Mouse (Mus musculus): ENCODE measurements around the gene Mybpc2.

Gene Mybpc2

DNA sequence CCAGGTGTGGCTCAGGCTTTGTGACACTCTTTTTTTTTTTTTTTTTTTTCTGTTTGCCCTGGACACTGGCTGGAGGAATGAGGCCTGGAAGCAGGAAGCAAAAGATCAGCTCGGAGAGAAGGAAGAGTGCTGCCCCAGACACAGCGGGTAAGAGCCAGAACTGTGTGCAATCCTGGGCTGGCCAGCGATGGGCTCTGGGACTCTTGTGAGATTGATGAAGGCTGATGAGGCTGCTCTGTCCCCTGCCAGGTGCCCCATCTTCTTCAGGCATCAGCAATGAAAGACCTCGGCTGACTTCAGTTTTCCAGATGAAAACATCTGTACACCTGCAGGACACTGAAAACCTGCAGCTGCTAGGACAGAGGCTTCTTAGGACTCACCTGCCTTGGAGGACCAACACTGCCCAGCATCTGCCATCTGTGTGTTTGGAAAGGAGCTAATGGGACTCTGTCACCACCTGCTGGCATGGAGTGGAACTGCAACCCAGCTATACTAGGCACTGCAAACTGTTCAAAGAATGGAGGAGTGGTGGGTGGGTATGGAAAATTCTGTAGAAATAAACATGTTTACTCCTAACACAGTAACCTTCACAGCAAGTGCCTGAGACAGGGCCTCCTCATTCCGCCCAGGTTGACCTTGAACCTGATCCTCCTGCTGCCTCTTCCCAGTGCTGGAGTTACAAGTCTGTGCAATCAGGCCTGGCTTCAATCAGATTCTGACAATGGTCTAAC is 39.5 kb downstream of the Mybpc2 start:
- no peak for DNase-seq (ENCODE audit: low spot score)

DNA sequence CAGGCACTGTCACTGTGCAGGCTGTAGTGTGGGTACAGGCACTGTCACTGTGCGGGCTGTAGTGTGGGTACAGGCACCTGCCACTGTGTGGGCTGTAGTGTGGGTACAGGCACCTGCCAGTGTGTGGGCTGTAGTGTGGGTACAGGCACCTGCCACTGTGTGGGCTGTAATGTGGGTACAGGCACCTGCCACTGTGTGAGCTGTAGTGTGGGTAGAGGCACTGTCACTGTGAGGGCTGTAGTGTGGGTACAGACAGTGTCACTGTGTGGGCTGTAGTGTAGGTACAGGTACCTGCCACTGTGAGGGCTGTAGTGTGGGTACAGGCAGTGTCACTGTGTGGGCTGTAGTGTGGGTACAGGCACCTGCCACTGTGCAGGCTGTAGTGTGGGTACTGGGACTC is 40.3 kb downstream of the Mybpc2 start:
- no peak for DNase-seq (ENCODE audit: low spot score)

DNA sequence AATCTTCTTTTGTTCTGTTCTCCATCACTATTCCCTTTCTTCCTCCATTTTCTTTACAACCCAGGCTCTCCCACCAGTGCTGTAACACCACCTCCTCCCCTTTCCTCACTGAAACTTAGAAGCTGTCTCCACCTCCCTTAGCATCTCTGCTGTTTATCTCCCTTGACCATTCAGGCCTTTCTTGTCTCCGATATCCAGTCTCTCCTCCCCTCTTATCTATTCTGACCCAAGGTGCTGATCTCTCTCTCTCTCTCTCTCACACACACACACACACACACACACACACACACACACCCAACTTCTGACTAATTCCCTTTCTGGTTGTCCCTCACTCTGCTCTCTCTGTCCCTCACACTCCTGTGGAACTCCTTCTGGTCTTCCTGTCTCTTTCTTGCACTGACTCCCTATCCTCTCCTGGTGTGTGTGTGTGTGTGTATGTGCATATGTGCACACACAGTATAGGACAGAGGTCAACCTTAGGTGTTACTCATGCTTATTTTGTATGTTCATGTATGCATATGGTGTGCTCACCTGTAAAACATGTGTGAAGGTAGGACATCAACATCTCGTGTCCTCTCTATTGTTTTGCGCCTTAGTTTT is 41.5 kb downstream of the Mybpc2 start:
- no peak for DNase-seq (ENCODE audit: low spot score)

DNA sequence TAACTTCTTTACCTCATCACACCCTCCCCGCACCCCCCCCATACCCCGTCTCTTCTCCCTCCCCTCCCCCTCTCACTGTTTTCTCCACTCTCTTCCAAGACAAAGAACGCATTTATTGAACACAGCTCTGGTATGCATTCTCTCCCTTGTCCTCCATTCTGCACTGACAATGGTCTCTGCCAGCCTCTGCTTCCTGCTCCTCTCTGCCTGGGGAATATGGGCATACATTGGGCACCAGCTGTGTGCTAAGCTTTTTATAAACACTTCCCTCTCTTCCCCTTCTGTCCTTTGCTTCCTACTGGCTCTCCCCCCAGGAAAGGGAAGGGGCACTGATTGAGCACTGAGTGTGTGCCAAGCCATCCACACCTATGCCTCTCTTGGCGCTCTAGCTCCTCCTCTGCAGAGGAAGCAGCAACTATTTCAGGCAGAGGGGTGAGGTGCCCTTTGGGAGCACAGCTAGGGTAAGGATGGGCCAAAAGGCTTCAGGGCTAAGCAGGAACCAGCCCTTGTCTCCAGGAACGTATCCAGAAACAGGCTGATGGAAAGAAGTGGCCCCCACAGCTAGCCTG is 49.3 kb downstream of the Mybpc2 start:
- DNase-seq (ENCODE audit: low spot score) = no peak

DNA sequence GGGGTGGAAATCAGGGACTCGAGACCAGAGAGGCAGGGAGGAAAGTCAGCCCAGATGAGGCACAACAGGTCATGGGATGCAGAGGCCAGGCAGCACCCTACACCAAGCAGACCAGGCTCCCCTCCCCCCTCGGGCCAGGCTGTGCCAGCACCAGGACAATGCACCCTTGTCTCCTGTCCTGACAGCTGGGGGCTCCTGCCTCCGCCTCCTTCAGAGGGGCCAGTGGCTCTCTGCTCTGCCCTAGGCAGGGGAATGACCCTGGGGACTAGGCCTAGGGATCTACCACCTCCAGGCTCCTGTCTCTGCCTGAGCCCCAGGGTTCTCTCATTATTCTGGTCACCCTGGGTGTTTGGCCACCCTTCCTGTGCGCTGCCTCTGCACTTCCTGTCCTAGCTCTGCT is 50.0 kb downstream of the Mybpc2 start:
- DNase-seq (ENCODE audit: low spot score) = no peak

DNA sequence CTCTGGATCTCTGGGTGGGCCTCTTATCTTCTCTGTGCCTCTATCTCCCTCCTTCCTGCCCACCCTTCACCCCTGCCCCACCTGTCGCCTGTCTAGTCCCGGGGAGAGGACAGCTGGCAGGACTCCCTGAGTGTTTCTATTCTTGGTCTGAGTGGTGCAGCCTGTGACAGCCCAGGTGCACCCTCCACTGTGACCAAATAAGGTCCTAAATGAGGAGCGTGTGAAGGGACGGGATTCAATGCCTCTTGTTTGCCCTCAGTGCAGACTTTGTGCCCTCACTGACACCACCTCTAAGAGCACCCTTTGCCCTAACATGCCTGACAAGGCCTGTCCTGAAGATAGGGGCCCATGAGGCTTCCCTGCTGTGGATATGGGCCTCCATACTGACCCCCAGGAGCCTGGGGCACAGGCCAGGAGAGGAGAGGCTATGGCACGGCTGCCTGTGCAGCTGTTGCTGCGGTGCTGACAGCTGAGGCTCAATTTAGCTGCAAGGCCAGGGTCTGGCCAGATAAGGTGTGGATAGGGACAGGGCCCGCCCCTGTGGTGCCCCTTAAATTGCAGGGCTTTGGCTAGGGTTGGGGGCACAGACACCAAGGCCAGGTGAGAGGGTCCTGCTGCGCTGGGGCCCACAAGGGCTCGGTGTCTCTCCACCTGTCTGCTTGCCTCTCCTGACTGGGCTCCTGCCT is 51.4 kb downstream of the Mybpc2 start:
- no peak for DNase-seq (ENCODE audit: low spot score)

DNA sequence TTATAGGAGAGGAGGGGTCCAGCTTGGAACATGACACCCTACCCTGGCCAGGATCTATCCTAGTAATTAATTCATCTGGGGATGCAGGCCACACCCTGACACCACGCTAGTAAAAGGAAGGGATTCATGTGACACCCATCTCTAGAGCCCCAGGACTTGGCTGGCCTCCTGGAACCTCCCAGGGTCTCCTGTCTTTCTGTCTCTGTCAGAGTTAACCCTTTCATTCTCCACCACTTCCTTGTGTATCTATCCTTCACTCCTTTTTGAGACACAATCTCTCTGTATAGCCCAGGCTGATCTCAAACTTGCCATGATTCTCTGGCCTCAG is 51.9 kb downstream of the Mybpc2 start:
- DNase-seq (ENCODE audit: low spot score) = no peak

DNA sequence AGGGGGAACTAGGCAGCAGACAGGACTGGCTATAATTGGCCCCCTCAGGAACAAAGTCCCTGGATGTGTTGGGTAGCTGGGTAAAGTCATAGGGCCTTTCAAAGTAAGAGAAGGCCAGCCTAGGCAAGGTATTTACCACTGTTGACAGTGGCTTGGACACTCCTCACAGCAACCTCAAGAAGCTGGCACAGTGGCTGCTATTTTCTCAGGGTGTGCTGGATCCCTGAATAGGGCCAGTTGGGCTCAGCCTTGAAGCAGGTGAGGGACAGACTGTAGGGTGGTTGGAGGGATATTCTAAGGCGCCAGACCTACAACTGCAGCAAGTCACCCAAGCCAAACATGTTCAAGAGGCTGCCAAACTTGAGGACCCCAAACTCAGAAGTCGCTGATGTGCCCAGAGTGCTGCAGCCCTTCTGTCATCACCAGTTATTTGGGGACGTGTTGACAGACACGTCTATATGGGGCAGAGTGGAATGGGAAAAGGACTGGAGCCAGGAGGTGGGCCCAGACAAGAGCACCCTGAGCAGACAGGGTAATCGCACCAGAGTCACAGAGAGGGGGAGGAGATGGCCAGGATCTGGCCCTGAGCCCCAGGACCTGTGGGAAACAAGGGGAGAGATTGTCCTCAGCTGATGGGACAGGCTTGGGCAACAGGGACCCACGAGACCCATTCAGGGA is 52.4 kb downstream of the Mybpc2 start:
- no peak for DNase-seq (ENCODE audit: low spot score)

DNA sequence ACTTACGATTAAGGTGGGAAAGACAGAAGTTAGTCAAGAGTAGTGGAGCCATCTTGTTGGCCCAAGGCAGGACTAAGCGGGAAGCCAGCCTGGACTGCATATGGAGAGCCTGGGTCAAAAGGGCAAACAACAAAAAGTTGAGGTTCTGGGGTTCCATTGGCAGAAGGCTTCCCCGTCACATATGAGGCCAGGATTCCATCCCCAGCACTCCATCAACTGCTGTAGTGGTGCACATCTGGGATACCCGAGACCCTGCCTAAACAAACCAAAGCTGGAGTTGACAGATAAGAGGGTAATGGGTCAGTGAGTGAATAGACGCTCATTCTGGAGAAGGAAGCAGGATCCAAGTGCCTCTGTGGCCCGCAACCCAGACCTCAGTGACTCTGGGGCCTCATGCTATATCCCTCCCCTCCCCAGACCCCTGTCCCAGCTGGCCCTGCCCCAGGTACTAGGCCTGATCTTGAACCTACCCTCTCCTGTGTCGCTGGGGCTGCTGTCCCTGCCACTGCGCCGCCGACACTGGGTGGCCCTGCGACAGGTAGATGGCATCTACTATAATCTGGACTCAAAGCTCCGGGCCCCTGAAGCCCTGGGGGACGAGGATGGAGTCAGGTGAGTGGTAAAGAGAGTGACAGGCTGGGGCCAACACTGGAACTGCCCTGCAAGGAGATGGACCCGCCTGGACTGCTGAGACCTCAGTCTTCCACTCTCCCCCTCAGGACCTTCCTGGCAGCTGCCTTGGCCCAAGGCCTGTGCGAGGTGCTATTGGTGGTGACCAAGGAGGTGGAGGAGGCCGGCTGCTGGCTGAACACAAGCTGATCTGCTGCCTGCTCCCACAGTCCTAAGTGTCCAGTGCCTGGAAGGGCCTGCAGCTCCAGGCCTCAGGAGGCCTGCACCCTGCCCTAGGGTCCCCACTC is 53.5 kb downstream of the Mybpc2 start:
- no peak for DNase-seq (ENCODE audit: low spot score)

DNA sequence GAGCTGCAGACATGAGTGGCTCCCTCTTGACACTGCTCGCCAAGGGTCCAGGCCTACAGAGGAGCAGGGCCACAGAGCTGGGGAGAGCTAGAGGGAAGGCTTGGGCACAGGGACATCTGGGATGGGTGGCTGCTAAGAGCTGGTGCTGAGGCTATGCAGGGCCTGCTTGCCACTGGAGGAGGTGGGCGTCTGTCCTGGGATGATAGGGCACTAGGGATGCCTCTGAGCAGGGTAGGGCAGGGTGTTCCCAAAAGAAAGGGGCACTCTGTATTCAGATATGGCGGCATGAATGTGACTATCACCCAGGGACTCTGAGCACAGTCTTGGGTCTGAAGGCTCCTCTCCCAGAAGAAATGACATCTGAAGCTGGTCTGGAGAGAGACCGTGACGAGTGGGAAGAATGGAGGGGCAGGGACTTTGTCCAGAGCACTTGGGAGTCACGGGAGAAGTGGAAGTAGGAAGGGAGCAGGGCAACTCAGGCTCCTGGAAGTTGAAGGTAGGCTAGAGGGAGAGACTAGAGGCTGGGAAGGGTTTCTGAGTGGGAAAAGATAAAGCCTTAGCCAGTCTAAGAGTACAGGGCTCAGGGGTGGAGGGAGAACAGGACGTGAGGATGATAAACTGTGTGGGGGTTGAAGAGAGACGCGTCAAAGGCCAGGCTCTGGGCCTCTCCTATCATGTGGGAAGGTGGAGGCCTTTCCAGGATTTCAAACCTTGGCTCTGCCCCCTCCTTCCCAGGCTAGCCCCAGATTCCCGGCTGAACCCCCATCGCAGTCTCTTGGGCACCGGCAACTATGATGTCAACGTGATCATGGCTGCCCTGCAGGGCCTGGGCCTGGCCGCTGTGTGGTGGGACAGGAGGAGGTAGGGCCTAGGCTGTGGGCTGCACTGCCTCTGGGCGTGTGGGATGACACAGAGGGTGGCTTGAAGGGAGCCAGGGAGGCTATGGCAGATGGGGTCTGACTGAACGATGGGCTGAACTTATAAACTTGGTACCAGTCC is 54.5 kb downstream of the Mybpc2 start:
- no peak for DNase-seq (ENCODE audit: low spot score)

DNA sequence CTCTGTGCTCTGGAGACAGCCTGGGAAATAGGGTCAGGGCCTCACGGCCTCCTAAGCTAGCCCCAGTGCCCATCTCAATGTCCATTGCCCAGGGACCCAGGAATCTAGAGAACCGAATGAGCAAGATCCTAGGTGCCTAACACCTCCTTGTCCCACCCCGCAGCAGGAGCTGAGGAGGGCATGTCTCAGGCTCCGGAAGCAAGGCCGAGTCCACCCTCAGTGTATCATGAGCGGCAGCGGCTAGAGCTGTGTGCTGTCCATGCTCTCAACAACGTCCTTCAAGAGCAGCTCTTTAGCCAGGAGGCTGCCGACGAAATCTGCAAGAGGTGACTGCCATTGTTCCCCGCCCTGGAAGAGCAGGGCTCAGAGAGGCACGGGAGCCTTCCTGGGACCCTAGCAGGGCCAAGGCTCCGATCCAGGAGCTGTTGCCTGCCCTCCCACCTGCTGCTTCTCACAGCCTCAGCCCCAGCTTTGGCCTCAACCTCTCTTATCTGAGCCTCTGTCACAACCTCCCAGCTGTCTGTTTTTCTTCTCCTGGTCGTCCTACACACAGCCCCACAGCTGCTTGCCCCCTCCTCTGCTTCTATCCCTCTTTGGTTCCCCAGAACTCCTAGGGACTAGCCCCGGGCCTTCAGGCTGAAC is 55.7 kb downstream of the Mybpc2 start:
- no peak for DNase-seq (ENCODE audit: low spot score)

DNA sequence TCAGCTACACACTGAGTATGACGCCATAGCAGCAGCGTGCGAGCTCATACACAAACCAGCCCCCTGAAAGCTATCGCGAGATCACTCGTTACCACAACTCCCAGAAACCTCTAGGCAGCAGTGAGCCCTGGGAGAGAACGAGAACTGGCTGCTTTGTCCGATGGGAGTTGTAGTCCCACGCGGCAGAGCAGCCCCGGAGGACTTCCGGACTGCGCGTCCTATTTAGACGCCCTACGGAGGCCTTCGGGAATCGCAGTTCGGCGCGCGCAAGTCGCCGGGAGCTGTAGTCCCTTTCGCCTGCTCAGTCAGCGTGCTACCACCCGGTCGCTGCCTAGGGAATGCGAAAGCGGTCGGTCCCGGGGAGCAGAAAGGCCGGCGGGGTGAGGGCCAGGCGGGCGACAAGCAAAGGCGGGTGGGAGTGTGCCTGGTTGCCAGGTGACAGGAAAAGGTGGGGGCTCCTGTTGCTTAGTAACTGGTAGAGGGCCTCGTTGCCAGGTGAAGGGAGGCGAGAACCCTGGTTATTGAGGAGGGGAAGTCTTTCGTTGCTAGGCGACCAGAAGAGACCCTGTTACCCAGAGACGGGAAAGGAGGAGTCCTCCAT is 56.5 kb downstream of the Mybpc2 start, which contains the start of gene Josd2:
Josd2 (plus strand) TSS at position 170 of the 601 bp plus-strand sequence.
- DNase-seq (ENCODE audit: low spot score) = peak; percentile 96

DNA sequence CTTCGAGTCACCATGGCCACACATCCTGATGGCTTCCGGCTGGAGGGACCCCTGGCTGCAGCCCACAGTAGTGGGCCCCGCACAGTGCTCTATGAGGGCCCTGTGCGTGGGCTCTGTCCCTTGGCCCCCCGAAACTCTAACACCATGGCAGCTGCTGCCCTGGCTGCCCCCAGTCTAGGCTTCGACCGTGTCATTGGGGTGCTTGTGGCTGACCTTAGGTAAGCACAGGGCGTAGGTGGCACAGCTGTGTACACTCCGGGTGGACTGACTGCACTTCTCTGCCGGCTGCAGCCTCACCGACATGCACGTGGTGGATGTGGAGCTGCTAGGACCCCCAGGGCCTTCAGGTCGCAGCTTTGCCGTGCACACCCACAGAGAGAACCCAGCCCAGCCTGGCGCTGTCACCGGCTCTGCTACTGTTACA is 57.6 kb downstream of the Mybpc2 start:
- no peak for DNase-seq (ENCODE audit: low spot score)

DNA sequence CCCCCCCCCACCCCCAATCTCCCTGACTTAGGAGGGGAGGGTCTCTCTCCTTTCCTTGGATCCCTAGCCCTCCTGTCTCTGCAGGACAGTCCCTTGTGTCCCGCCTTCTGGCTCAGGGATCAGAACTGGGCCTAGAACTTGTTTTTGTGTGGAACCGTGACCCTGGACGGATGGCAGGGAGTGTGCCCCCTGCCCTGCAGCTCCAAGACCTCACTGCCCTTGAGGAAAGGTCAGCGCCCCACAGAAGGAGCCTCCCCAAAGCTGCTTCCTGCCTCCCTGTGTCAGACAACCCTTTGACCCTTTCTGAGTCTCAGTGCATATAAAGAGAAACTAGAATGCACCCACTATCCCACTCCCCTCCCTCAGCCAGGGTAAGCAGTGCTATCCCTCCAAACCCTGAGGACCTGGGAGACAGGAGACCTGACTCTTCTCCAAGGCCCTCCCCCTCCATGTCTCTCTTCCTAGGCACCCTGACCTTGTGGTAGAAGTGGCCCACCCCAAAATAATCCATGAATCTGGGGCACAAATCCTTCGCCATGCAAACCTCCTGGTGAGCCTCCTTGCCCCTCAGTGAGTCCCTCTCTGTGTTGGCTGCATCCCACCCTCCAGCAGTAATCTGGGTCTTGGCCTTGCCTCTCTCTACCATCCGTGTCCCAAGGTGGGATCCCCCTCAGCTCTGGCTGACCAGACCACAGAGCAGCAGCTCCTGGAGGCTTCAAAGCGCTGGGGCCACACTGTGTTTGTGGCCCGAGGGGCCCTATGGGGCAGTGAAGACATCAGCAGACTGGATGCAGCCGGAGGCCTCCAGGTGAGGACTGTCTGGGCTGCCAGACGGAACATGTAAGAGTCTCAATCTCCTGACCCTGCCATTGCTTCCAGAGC is 58.2 kb downstream of the Mybpc2 start:
- DNase-seq (ENCODE audit: low spot score) = no peak

DNA sequence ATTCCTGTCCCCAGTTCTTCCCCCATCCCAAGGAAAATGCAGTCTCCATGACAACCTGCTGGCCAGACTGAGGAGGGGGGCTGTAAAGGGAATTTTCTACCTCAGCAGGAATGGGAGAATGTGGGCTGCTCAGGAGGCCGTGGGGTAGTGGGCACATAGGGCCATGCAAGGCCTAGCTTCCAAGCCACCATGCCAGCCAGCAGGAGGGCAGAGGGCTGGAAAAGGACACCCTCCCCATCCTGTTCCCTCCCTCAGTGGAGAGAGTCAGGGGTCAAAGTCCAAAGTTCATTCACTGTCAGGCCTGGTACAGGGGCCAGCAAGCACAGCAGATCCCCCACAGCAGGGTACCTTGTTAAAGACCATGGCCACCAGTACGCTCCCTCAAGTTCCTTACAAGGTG is 59.3 kb downstream of the Mybpc2 start, which contains the start of gene Aspdh:
Aspdh (plus strand) TSS at position 281 of the 400 bp plus-strand sequence.
- DNase-seq (ENCODE audit: low spot score) = no peak

DNA sequence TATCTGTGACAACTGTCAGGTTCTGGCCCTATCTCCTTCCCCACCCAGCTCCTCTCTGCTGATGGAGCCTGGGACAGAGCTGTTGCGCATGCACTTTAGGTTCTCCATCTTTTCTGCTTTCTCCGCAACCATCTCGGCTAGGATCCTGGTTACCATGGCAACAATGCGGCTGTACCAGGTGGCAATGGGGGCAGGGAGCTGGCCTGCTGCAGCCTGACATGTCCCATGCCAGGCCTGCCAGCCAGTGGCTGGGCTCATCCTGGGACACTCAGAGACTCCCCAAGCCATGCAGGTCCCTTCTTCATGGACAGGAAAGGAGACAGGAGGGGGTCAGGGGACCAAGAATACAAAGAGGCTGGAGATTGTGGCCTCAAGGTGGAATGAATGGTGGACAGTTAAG is 59.9 kb downstream of the Mybpc2 start:
- DNase-seq (ENCODE audit: low spot score) = no peak

DNA sequence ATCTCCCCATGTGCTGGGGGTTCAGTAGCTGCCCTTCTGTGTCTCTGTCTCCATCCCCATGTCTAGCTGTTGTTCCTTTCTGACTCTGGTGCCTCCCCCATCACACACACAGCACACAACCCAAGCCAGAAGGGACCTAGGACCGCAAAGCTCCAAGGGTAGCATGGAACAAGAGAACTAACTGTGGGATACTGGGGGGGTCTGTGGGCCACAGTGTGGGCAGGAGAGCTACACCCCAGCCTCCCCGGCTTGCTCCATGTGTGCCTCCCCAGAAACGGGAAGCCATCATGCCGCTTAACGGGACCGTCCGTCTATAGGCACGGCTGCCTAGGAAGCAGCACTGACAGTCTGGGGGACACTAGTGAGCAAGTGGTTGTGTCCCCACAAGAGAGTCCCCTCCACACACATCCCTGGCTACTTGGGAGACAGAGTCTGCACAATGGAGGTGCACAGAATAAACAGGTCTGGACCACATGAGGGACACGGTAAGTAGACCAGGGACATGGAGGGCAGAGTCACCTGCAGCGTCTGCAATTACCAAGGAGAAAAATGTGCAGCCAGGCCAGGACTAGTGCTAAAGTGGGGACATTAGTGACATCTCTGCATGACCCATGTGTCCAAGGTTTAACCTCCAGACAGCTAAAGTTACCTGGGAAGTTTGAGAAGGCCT is 60.8 kb downstream of the Mybpc2 start:
- DNase-seq (ENCODE audit: low spot score) = no peak

DNA sequence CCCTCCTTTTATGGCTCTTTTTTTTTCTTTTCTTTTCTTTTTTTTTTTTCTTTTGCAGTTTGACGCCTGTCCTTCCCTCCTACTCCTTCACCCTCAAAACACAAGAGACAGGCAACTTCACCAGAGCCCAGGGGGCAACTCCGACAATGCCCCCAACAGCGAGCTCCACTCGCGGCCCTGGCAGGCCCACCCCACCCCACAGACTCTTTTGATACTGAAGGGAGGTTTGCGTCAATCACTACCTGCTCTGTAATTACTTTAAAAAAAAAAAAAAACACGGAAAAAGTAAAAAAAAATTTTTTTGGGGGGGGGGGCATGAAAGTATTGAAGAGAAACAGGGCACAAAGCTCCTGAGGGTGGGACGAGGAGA is 61.4 kb downstream of the Mybpc2 start:
- no peak for DNase-seq (ENCODE audit: low spot score)
